Mouse (Mus musculus) stomach, postnatal 0 days (tissue): ENCODE measurements around the gene Ddc.

Experiments used
- CTCF ChIP-seq: IDR thresholded peaks from 2 replicates; pipeline ENCODE4 v1.5.1; 2016; ENCODE audit warnings: antibody characterized with exemption, low read depth, mild to moderate bottlenecking, moderate library complexity
- EP300 ChIP-seq: optimal IDR thresholded peaks from 2 replicates; pipeline ENCODE3; 2016; ENCODE audit warnings: antibody characterized with exemption

- no peak for TF ChIP-seq CTCF
- no peak for TF ChIP-seq EP300
These were observed 29.9 kb downstream of the Ddc start for GRCm38 (mm10) chr11:11867971-11868481.
